Mouse (Mus musculus): Measurements from ENCODE around the gene Atxn7l1.

The Atxn7l1 gene

DNA sequence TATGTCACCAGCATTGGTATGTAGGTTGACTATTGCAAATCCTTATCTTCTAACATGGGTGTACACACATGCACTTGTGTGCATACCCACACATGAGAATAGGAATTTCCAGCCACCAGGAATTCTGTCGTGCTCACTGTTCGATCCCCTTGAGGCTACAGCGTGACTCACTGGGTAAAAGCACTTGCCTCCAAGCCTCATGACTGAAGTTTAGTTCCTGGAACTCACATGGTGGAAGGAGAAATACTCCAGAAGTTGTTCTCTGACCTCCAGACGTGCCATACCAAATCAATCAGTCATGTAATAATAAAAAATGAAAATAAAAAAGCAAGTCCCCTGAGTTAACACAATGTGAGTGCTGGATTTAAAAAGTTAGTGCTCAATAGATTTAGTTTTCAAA is 87.8 kb downstream of the Atxn7l1 start:
- DNase-seq (ENCODE audit: low spot score), result no peak

DNA sequence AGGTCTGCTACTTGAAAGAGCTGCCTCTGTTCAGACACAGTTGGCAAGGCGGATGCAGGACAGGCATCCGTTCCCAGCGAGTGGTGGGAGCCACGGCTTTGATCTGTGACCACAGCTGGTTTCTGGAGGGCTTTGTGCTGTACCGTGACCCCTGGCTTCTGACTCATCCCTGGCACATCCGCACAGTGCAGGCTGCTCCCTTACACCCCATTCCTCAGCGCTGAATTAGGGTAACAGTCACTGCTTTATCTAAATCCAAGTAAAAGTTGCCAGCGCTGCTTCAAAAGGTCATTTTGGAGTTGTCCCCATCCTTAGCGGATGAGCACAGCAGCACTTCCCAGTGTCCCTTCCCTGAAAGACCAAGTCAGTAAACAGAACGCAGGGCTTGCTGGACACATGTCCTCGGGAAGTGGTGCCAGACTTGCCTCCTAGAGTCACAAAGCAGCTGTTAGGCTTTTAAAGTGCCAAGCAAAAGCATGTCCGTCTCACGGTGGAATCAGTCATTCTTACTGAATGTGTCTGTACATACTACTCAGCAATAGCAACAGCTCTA is 88.4 kb downstream of the Atxn7l1 start:
- no peak for DNase-seq (ENCODE audit: low spot score)

DNA sequence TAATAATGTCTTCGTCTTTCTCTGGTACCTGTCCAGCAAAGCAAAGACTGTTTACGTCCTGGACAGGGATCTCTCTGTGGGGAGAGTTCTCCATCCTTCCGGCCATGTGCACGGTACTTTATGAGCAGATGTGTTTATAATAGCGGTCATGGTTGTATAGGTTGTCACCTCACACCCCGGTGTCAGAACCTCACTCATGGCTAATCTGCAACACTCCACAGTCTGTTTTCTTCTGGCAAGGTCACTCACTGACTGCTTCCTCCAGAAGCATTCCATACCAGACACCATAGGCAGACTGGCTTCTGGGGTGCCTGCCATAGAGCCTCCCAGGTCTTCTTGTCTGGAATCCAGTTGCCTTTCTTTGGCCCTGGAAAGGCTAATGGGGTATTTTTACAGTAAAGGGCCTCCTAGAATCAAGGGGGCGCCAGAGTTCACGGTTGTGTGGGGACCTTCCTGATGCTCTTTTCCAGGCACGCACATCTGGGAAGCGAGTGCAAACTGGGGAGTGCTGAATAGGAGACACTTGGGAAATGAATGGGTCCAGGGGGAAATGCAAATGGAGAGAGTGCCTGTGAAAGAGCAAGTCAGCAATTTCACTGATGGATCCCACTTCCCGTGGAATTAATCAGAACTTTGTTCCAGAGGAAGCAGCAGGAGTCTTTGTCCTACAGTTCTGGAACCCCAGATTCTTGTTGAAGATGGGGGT is 89.0 kb downstream of the Atxn7l1 start:
- no peak for DNase-seq (ENCODE audit: low spot score)

DNA sequence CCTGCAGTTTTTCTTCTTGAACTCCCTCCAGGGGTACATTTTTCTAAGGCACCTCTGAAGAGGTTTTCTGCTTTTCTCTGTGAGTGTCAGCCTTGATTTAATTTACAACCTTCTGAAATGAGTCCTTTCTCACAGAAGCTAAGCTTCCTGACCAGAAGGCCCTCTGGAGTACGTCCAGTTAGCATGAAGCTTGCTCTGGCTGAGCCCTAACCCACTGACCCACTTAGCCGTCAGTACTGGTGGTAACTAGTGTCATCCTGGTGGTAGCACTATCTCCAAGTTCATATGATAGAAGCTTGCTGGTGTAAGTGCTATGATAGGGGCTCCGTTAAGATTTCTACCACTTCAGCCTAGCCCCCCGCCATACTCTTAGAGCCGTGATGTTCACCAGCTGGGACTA is 89.6 kb downstream of the Atxn7l1 start:
- no peak for DNase-seq (ENCODE audit: low spot score)

DNA sequence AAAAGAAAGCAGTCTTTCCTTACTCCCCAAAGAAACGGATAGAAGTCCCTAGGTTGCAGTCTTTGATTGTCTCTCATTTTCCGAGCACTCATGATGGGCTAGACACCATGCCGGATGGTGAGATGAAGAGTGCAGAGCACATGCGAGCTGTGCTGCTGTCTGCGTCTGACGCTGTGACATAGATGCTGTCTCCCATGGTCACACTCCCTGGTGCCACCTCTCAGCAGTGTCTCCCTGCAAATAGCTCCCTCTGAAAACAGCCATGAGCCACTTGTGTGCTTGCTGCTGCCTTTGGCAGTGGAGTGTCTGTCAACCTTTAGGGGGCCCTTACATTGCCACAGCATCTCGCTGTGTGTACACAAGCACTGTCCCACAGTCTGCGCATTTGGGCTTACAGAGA is 95.2 kb downstream of the Atxn7l1 start:
- no peak for DNase-seq (ENCODE audit: low spot score)

DNA sequence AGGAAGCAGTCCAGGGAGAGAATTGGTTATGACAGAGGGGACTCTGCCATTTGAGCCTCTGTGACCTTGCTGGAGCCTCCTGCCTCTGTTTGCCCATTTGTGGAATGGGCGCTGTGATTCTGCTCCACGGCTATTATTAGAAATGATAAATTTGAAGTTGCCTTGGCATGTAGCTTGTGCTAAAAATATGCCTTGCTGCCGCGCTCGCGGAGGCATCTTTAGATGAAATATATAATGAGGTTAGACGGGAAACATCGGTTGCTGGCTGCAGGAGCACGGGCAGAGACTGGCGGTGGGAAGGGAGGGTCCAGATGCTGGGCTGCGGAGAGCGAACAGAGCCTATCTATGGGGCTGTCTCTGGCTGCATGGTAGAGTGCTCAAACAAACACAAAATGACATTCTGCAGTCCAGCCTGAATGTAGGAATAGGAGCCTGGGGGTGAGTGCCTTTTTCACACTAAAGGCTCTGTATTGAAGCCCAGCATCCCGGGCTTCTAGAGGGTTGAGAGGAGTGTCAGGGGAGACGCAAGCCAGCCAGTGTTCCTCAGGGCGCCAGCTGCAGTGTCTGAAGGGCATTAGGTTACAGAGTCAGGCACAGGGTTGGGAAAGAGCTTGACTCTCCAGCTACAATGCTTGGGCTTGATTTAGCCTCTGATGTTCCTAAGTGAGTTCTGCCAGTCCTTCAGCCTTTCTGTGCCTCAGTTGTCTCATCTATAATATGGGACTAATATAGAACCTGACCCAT is 96.8 kb downstream of the Atxn7l1 start:
- no peak for DNase-seq (ENCODE audit: low spot score)

DNA sequence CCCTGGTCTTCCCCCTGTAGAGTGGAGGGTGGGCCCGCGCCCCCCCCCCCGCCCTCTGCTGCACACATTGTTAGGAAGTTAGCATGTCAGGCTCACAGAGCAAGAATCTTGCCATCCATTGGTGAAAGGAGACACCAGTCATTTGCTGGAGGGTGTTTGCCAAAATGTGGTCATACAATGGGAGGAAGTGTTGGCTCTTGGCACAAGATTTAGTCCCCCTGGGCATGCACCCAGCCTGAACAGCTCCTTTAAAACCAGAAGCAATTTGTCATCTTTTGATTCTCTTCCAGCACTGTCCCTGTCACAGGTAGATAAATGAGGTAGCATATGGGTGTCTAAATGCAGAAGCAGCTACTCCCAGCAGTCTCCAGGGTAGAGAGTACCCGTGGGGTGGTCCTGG is 98.0 kb downstream of the Atxn7l1 start:
- DNase-seq (ENCODE audit: low spot score), result no peak

DNA sequence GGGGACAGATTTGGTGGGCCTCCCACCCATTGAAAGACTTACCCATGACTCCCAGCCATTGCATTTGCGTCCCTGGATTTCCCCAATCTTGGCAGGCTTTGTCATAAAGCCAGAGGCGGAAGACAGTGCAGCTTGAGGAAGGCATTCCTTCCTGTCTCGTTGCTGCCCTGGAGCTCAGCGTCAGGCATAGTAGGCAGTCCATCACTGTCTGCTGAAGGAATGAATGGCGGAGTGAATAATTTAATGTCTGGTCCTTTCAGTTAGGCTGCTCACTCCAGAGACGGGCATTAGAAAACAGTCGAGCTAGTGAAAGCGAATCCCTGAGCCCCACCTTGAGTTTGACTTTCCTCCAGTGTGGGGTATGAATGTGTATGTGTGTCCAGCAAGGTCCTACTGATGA is 99.4 kb downstream of the Atxn7l1 start:
- DNase-seq (ENCODE audit: low spot score), result no peak

DNA sequence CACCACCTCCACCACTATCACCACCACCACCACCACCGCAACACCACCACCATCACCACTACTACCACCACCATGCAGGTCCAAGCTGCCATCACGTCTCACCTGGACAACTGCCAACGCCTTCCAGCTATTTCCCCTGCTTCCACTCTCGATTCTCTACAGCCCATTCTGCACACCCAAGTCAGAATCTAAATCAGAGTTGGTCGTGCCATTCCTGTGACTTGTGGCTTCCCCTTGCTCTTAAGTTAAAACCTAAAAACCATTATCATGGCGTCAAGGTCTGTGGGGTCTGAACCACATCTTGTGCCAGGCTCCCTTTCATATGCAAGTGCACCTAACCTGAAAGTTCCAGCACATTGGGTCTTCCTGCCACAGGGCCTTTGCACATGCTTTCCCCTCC is 102.7 kb downstream of the Atxn7l1 start:
- DNase-seq (ENCODE audit: low spot score), result no peak

DNA sequence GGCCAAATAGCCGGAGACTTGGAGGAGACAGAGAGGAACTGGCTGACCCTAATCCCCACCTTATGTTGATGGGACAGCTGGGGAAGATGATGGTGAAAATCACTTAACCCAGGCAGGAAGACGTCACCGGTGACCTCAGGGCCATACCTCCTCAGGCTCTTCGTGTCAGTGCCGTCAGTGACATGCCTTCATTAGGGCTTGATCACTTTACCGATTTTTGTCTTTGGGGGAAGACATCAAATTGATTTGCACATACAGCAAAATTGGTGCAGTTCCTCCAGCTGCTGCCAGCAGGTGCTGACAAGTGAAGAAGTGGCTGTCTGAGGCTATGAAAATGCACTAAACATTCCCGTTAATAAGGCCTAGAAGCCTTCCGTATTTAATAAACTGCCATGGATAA is 103.9 kb downstream of the Atxn7l1 start:
- no peak for DNase-seq (ENCODE audit: low spot score)

DNA sequence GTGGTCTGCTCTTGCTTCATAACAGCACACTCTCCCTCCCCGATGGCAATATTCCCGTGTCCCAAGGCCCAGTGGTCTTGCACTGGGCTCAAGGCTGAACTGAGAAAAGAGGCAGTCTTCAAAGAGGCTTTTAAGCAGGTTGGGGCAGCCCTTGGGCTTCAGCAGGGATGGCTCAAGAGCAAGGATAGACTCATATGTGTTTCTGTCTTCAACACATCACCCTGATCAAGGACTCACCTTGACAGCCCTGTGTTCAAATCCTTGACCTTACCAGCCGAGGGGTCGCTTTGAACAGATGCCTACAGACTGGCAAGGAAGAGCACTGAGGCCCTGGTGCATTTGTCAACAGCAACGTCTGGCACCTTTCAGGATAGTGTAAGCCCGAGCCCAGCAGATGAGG is 105.1 kb downstream of the Atxn7l1 start:
- no peak for DNase-seq (ENCODE audit: low spot score)

DNA sequence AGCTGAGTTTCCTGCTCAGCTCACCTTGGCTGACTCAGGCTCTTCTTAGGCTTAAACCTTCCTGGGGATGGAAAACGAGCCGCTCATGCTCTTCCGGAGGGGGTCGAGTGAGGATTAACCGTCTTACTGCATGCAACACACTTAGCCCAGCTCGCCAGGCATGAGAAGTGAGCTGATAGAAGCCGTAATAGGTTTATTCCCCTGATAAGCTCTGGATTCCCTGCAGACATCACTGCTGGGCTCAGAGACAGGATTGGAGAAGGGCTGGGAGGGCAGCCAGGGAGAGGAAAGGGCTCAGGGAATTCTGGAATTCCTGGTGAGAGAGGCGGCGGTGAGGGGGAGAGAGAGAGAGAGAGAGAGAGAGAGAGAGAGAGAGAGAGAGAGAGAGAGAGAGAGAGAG is 105.7 kb downstream of the Atxn7l1 start:
- no peak for DNase-seq (ENCODE audit: low spot score)

DNA sequence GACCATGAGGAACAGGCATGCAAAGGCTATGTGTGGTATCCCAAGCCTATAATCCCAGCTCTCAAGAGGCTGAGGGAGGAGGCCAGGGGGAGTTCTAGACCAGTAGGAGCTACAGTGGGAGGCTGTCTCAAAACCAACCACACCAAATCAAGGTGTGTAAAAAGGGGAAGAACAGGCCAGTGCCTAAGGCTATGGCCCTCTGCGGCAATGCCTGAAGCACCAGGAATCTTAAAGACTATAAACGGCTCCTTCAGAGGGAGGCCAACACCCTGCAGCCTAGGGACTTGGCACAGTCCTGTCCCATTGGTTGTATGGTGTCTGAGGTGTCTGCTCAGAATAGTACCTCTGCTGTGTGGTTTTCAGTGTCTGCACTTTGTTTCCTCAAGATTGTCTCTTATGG is 107.8 kb downstream of the Atxn7l1 start:
- DNase-seq (ENCODE audit: low spot score), result no peak

DNA sequence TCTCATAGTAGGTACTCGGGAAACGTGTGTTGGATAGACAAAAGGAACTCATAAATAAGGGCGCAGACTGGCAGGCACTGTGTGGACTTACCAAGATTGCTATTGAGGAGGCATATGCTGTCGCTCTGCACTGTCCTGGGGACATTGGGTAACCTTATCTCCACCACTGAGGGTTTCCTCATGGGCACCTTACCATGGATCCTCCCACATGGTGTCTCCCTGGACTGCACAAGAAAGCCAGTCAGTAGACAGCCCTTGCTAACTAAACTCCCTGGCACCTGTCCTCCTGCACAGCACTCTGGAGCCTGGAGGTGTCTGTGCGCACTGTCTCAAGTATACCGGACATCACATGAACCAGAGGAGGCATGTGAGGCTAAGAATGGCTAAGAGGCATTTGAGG is 108.9 kb downstream of the Atxn7l1 start:
- DNase-seq (ENCODE audit: low spot score), result no peak

DNA sequence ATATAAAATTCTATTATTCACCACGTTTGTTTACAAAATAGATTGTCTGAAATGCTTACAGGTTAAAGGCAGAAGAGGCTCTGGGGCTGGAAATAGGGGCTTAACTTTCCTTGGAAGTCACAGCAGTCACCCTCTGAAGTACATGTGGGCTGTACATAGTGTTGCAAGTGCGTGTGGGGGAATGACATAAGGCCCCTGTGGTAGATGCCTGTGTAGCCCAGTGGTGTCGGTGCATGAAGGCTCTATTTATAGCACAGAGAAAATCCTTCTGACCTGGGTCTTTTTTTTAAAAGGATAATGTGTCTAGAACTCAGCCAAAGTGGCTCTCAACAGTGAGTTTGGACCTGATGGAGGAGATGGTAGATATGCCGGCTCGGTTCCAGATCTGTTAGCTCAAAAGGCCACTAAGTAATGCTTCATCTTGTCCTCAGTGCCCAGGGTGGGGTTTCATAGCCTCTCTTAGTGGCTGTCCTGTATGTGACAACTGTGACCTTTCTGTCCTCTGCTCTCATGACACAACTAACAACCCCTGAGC is 111.6 kb downstream of the Atxn7l1 start:
- DNase-seq (ENCODE audit: low spot score), result no peak

DNA sequence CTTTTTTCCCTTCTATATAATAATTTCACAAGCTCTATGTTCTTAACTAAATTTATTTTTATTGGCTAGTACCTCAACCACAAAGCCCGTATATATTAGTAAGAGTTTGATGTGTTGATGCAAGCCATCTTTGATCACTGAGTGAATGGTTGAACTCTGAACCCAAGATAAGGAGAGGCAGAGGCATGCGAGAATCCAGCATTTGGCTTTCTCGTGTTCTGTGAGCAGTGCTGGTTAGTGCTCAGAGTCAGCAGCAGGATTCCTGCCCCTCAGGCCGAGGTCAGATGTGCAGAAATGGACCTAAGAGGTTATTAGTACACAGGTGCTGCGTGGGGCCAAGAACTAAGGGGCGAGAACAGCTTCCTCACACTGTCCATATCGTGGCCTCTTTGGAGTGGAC is 113.1 kb downstream of the Atxn7l1 start:
- no peak for DNase-seq (ENCODE audit: low spot score)

DNA sequence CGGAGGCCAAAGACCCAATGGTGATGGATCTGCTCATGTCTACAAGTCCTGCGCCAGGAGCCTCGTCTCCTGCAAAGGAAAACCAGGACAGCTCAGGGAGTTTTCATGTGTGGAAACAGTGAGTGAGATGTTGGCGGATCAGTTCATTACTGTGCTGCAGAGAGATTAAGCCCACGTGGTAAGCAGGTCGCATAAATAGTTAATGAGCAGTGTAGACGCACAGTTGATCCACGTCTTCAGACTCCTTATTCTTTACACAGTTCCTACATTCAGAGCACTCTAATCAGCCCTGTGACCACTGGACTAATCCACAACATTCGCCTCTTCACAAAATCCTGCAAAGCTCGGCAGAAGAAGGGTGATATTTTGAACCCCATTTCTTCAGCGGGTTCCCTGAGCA is 118.4 kb downstream of the Atxn7l1 start:
- DNase-seq (ENCODE audit: low spot score), result no peak

DNA sequence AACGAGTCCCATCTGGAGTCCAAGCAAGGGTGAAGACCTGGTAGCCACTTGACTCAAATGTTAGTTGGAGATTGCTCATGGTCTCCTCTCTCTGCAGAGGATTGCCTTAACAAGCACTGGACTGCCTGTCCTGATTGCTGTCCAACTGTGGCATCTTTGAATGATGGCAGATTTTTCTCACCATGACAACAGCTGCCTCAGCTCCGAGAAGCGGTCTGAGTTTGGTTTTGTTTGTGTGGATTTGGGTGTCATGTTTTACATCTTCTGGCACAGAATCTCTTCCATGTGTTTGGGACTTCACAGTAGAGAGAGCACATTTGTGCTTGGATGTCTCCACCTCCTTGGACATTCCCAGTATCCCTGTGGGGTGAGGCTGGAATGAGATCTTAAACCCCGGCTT is 120.5 kb downstream of the Atxn7l1 start:
- no peak for DNase-seq (ENCODE audit: low spot score)

DNA sequence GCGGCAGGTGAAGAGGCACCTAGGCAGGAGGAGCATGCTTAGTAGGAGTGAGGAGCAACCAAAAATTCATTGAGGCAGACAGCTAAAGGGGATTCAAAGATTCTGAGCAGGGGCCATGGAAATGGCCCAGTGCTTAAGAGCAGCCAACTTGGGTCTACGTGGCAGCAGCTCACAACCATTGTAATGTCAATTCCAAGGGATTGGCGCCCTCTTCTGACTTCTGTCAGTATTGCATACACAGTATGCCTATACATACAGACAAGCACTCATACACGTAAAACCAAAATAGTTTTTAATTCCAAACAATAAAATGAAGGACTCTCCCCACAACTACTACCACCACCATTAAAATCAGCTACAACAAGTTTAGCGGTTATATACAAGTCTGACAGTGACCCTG is 122.2 kb downstream of the Atxn7l1 start:
- DNase-seq (ENCODE audit: low spot score), result no peak

DNA sequence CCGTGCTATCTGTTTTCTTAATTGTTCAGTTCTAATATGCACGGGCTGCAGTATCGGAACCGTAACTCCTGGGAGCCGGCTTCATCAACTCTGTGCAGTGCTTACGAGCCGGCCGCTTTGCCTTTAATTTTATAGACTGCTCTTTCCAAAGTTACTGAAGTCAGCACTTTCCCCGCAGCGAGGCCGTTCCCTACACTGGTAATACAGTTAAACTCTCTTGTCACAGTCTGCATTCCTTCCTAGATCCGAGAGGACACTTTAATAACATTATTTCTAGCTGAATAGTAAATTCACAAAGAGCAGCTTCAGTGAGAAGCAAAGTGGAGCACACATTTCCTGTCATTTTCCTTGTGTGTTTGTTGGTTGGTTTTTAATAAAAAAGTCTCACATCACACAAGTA is 124.4 kb downstream of the Atxn7l1 start:
- no peak for DNase-seq (ENCODE audit: low spot score)

DNA sequence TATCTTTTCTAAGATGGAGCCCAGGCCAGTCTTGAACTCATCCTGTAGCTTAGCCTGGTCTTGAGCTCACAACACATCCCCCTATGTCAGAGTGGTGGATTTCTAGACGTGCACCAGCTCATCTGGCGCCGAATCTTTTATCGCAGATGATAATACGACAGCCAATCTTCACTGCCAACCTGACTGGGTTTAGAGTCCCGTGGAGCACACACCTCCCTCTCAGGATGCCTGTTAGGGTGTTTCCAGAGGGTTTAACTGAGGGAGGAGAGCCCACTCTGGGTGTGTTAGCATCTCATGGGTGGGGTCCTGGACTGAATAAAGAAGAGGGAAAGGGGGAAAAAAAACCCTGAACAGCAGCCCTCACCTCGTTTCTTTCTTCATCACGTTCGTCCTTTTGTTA is 124.9 kb downstream of the Atxn7l1 start:
- no peak for DNase-seq (ENCODE audit: low spot score)

DNA sequence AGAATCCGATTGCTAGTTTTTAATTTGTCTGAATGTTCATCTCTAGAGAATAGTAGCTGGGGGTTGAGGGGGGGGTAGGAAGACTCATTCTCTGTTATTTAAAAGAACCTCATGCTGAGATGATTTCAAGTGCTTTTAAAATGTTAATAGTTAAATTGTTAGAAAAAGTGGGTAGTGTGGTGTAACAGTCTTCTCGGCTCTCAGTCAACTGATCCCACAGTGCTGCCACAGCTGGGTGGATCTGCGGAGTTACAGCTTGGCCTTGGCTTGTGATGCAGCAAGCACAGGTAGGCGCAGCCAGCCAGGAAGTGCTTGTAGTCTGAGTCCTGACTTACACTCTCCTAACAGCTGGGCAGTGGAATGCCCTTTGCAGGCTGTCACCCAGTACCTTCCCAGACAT is 125.7 kb downstream of the Atxn7l1 start:
- no peak for DNase-seq (ENCODE audit: low spot score)

DNA sequence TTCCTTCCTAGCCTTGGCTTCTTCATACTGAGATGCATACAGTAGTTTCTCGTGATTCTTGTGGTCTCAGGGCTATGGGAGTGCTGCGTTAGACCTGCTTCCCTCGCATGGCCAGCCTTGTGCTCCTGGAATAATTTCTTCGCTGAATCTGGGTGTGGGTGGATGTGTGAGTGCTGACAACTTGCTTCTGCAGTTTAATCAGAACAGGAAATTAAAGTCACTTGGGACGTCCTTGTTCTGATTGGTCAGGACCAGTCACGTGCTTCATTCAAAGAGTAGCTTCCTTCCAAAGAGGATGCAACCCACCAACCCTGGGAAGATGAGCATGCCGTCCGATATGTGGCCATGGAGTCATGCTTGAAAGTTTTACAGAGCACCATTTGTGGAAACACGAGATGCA is 126.2 kb downstream of the Atxn7l1 start:
- DNase-seq (ENCODE audit: low spot score), result no peak
